Mouse (Mus musculus): Measurements from ENCODE around the gene Cct5. TPM values are rescaled to one million over a fixed set of nuclear protein-coding genes. Genes with fewer than 3 reads are reported as not detected.

Gene Cct5
- polyA plus RNA-seq, 1 experiment, result 275 TPM

GRCm38 (mm10) chr15:31554855-31555254 lies 46.7 kb downstream of the Cct5 start:
- Histone ChIP-seq H3K4me1 (ENCODE audit: control insufficient read depth, insufficient read depth, low read length) (no peaks in the 10 kb centered on the region), H3K4me3 (ENCODE audit: insufficient read depth, low read length) (no peak overlapping the region), H3K27ac (ENCODE audit: insufficient read depth, low read length) (no peak overlapping the region)
- TF ChIP-seq CTCF (IDR thresholded peaks at IDR 0.05; ENCODE audit: borderline replicate concordance, insufficient read depth, low read length) (no peak), POLR2A (IDR thresholded peaks at IDR 0.05; ENCODE audit: low read depth, low read length) (no peak)

GRCm38 (mm10) chr15:31550381-31550780 lies 51.2 kb downstream of the Cct5 start:
- TF ChIP-seq CTCF (IDR thresholded peaks at IDR 0.05; ENCODE audit: borderline replicate concordance, insufficient read depth, low read length) (no peak), POLR2A (IDR thresholded peaks at IDR 0.05; ENCODE audit: low read depth, low read length) (no peak)
- H3K4me1 ChIP-seq (ENCODE audit: control insufficient read depth, insufficient read depth, low read length), result peaks cover 2% of the 10 kb centered on the region; the same call in 1 of the 2 replicates
- H3K4me3 ChIP-seq (ENCODE audit: insufficient read depth, low read length), result no peak overlapping the region
- no peak overlapping the region for H3K27ac ChIP-seq (ENCODE audit: insufficient read depth, low read length)

- Histone ChIP-seq H3K27ac (ENCODE audit: insufficient read depth, low read length) (no peak overlapping the region), H3K4me1 (ENCODE audit: control insufficient read depth, insufficient read depth, low read length) (peaks cover 2% of the 10 kb centered on the region; the same call in 1 of the 2 replicates), H3K4me3 (ENCODE audit: insufficient read depth, low read length) (no peak overlapping the region)
- TF ChIP-seq POLR2A (IDR thresholded peaks at IDR 0.05; ENCODE audit: low read depth, low read length) (no peak), CTCF (IDR thresholded peaks at IDR 0.05; ENCODE audit: borderline replicate concordance, insufficient read depth, low read length) (no peak)
Observed at GRCm38 (mm10) chr15:31547421-31547820, 54.2 kb downstream of the Cct5 start.

- peaks cover 4% of the 10 kb centered on the region; the same call in 1 of the 2 replicates for H3K4me1 ChIP-seq (ENCODE audit: control insufficient read depth, insufficient read depth, low read length)
- H3K27ac ChIP-seq (ENCODE audit: insufficient read depth, low read length), result no peak overlapping the region
- TF ChIP-seq POLR2A (IDR thresholded peaks at IDR 0.05; ENCODE audit: low read depth, low read length), result no peak
- no peak for TF ChIP-seq CTCF (IDR thresholded peaks at IDR 0.05; ENCODE audit: borderline replicate concordance, insufficient read depth, low read length)
Observed at GRCm38 (mm10) chr15:31546291-31546690, 55.3 kb downstream of the Cct5 start.

GRCm38 (mm10) chr15:31545058-31545457 lies 56.5 kb downstream of the Cct5 start:
- H3K4me1 ChIP-seq (ENCODE audit: control insufficient read depth, insufficient read depth, low read length), result peaks cover 4% of the 10 kb centered on the region; the same call in 1 of the 2 replicates
- no peak overlapping the region for H3K4me3 ChIP-seq (ENCODE audit: insufficient read depth, low read length)
- H3K27ac ChIP-seq (ENCODE audit: insufficient read depth, low read length), result no peak overlapping the region
- TF ChIP-seq POLR2A (IDR thresholded peaks at IDR 0.05; ENCODE audit: low read depth, low read length) (no peak), CTCF (IDR thresholded peaks at IDR 0.05; ENCODE audit: borderline replicate concordance, insufficient read depth, low read length) (no peak)

More at GRCm38 (mm10) chr15:31546291-31546690, 55.3 kb downstream of the Cct5 start:
- no peak overlapping the region for H3K4me3 ChIP-seq (ENCODE audit: insufficient read depth, low read length)

GRCm38 (mm10) chr15:31543246-31543645 lies 58.4 kb downstream of the Cct5 start:
- no peak overlapping the region for H3K27ac ChIP-seq (ENCODE audit: insufficient read depth, low read length)

GRCm38 (mm10) chr15:31542013-31542958 lies 59.3 kb downstream of the Cct5 start:
- TF ChIP-seq POLR2A (IDR thresholded peaks at IDR 0.05; ENCODE audit: low read depth, low read length) (no peak), CTCF (IDR thresholded peaks at IDR 0.05; ENCODE audit: borderline replicate concordance, insufficient read depth, low read length) (no peak)
- H3K4me3 ChIP-seq (ENCODE audit: insufficient read depth, low read length), result no peak overlapping the region
- peaks cover 4% of the 10 kb centered on the region; the same call in 1 of the 2 replicates for H3K4me1 ChIP-seq (ENCODE audit: control insufficient read depth, insufficient read depth, low read length)
- no peak overlapping the region for H3K27ac ChIP-seq (ENCODE audit: insufficient read depth, low read length)

More at GRCm38 (mm10) chr15:31543246-31543645, 58.4 kb downstream of the Cct5 start:
- Histone ChIP-seq H3K4me1 (ENCODE audit: control insufficient read depth, insufficient read depth, low read length) (peaks cover 4% of the 10 kb centered on the region; the same call in 1 of the 2 replicates), H3K4me3 (ENCODE audit: insufficient read depth, low read length) (no peak overlapping the region)
- TF ChIP-seq POLR2A (IDR thresholded peaks at IDR 0.05; ENCODE audit: low read depth, low read length) (no peak), CTCF (IDR thresholded peaks at IDR 0.05; ENCODE audit: borderline replicate concordance, insufficient read depth, low read length) (no peak)

Other genes starting within 250 kb of the Cct5 start
- 0.16 and 0.17 TPM in 2 replicates for gene Ankrd33b, start 234.1 kb downstream of the Cct5 start, polyA plus RNA-seq (2011; ENCODE audit: insufficient read length, low read depth, missing spikeins)
- gene Ropn1l, start 148.1 kb downstream of the Cct5 start, polyA plus RNA-seq (2011; ENCODE audit: insufficient read length, low read depth, missing spikeins), result 1.8 and 1.9 TPM in 2 replicates
- 39.2 and 42.7 TPM in 2 replicates for gene March6, start 70.8 kb downstream of the Cct5 start, polyA plus RNA-seq (2011; ENCODE audit: insufficient read length, low read depth, missing spikeins)
- 1.3 and 2.3 TPM in 2 replicates for gene Cmbl, start 36.4 kb downstream of the Cct5 start, polyA plus RNA-seq (2011; ENCODE audit: insufficient read length, low read depth, missing spikeins)
- gene Fam173b, start within 50 bp of the Cct5 start, polyA plus RNA-seq (2011; ENCODE audit: insufficient read length, low read depth, missing spikeins), result 9.7 and 10.6 TPM in 2 replicates

Data from embryonic fibroblast, embryonic 13.5 days (primary cell).